Mouse (Mus musculus): ENCODE results near the gene Aloxe3.

- TF ChIP-seq CTCF (IDR thresholded peaks at IDR 0.05; ENCODE audit: control insufficient read depth, insufficient read depth, low read length) (peak; percentile 39), POLR2A (IDR thresholded peaks at IDR 0.05; ENCODE audit: borderline replicate concordance, control insufficient read depth, low read depth, low read length) (no peak)
Measured at GRCm38 (mm10) chr11:69150444-69150843, 24.7 kb downstream of the Aloxe3 start.

All from bone marrow, adult 2 months (tissue).